ENCODE assay signal across 8 mouse cellular contexts in genomic region chr12:9029888-9030723, GRCm38 (mm10). TPM values are rescaled to one million over a fixed set of nuclear protein-coding genes. Genes with fewer than 3 reads are reported as not detected.
DNase-seq lines count a peak whose midpoint lies in the region; ATAC-seq lines count a peak whose summit lies in the region.

Gene Ttc32, plus strand, starts transcription at chr12:9029997.

- H3K27me3 ChIP-seq in heart, embryonic 10.5 days (ENCODE audit: insufficient read depth, poor library complexity, severe bottlenecking): no peaks in the 10 kb centered on the region
- no peaks in the 10 kb centered on the region for H3K27me3 ChIP-seq in kidney, embryonic 15.5 days

- peak within 1 kb of the TSS; percentile 78 for H3K4me3 ChIP-seq in heart, embryonic 10.5 days
- peak within 1 kb of the TSS; percentile 66 for H3K4me3 ChIP-seq in kidney, embryonic 15.5 days (replicated peaks)

- H3K4me1 ChIP-seq in heart, embryonic 10.5 days: no peaks in the 10 kb centered on the region
- H3K4me1 ChIP-seq in kidney, embryonic 15.5 days: peaks cover 7% of the 10 kb centered on the region

- peak within 1 kb of the TSS; percentile 97 for H3K27ac ChIP-seq in heart, embryonic 10.5 days
- peak within 1 kb of the TSS; percentile 100 for H3K27ac ChIP-seq in kidney, embryonic 15.5 days

- H3K9ac ChIP-seq in kidney, embryonic 15.5 days: peak within 1 kb of the TSS; percentile 84

- H3K9me3 ChIP-seq in heart, embryonic 10.5 days: no peaks in the 10 kb centered on the region
- H3K9me3 ChIP-seq in kidney, embryonic 15.5 days (replicated peaks): no peaks in the 10 kb centered on the region

- H3K36me3 ChIP-seq in heart, embryonic 10.5 days: no peaks in the 10 kb centered on the region
- peaks cover 10% of the 10 kb centered on the region; the same call in 1 of the 2 replicates for H3K36me3 ChIP-seq in kidney, embryonic 15.5 days

- DNase-seq in A20 (ENCODE audit: low read depth, low spot score) (peak; percentile 97), liver (peak; percentile 87)
- peak; percentile 98 for DNase-seq in brain, adult 2 months (ENCODE audit: low read depth, low spot score)
- DNase-seq in heart, embryonic 10.5 days (ENCODE audit: low spot score): peak; percentile 95
- peak; percentile 87 to 96 for DNase-seq in spleen, postnatal 4 days (ENCODE audit: low spot score in 2 of 2)

- peak; percentile 83 for ATAC-seq in erythroblast, adult 5-6 weeks (replicated peaks; ENCODE audit: low FRiP score, poor library complexity, severe bottlenecking)
- peak; percentile 97 for ATAC-seq in kidney, embryonic 15.5 days (replicated peaks; ENCODE audit: low FRiP score)
- peak; percentile 85 for ATAC-seq in monocyte, adult 5-6 weeks (replicated peaks; ENCODE audit: insufficient number of reproducible peaks, low FRiP score, low TSS enrichment, poor library complexity, severe bottlenecking)

- WGBS in heart, embryonic 10.5 days: under 1% methylated on average over 69 of the region's 69 CpGs
- under 1% methylated on average over 69 of the region's 69 CpGs for WGBS in kidney, embryonic 15.5 days

- peak within 1 kb of the TSS; percentile 70 for H3K4me2 ChIP-seq in kidney, embryonic 15.5 days

RNA-seq across cellular contexts. Expression of gene Ttc32, which starts in this region (rescaled TPM):
- 6.9 and 7.5 TPM in 2 replicates for total RNA-seq in erythroblast, adult 5-6 weeks (2015; ENCODE audit: low replicate concordance)
- 3.1 and 6.6 TPM in 2 replicates for total RNA-seq in erythroblast, adult 5-6 weeks (2017; ENCODE audit: low replicate concordance)
- polyA plus RNA-seq in heart, embryonic 10.5 days (2016; fragmentation: Nextera tagmentation; extraction: Ambion mirVana): 11.8 and 14.4 TPM in 2 replicates
- polyA plus RNA-seq in kidney, embryonic 15.5 days (2015; fragmentation: Nextera tagmentation; extraction: Ambion mirVana): 22.6 and 28.7 TPM in 2 replicates
- 8.6 to 16.4 TPM (median 15.7 TPM) in 3 replicates for total RNA-seq in monocyte, adult 5-6 weeks (2017)

Comparison
In these comparisons a context has a peak if more than half of its experiments do, and no peak if none do; other contexts are left out.
1. Peak in every context shown above with its lines: DNase-seq, ATAC-seq, H3K4me3 ChIP-seq and H3K27ac ChIP-seq.